Mouse (Mus musculus) urinary bladder, adult 2 months (tissue): ENCODE results near the gene Slc13a2. TPM values are rescaled to one million over a fixed set of nuclear protein-coding genes. Genes with fewer than 3 reads are reported as not detected.
A peak's percentile ranks its signal among the peaks of the same experiment; 100 is the strongest.

ENCODE experiments used
- DNase-seq: peaks from one replicate; pipeline ENCODE4 v3.0.0; 2022; ENCODE audit warnings: low spot score
- polyA plus RNA-seq: library from polyadenylated mRNA; depleted of rRNA; stranded (reverse); fragments of >200 nt; gene quantifications from 2 replicates; pipeline ENCODE4 v1.2.3, GENCODE M21; 2012

Slc13a2 gene
- polyA plus RNA-seq, 1 experiment: 0.04 TPM

DNA sequence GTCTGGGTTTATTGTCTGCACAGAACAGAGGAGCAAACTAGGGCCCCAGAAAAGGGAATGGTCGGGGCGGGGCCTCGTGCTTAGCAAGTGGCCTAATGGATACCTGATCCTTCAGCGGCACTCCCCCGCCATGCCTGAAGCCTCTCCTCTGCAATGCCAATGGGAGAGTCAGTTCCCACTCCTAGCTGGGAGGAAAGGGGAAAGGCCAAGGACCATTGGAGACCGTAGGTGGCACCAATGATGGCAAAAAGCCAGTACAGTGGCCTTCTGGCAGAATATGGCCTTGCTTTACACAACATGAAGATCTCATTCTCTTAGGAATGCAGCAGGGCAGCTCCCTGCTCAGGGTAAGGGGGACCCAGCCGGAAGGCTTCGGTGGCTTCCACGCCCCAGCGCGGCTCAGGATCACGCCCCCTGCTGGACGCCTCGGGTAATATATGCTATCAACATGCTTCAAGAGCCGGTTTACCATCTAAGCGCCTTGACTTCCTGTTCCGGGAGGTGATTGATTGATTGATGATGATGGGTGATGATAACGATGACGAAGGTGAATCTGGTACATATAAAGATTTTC, 13.8 kb upstream of the Slc13a2 start:
- DNase-seq: no peak

DNA sequence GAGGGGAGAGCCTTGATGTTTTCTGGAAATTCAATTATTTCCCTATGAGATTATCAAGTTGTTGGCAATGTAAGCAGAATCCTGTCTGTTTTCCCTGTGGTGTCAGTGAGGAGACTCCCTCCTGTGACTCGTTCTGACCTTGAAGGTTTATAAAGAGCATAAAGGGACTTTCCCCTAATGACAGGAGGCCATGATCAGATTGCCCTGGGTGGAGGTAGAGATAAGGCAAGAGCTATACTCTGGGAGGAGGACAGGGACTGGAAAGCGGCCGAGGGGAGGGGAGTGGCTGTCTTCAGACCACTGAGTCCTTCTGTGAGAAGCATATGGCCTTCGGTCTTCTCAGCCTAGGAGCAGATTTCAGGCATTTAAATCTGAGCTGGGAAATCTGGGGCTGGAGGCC, 12.0 kb upstream of the Slc13a2 start:
- DNase-seq: no peak

DNA sequence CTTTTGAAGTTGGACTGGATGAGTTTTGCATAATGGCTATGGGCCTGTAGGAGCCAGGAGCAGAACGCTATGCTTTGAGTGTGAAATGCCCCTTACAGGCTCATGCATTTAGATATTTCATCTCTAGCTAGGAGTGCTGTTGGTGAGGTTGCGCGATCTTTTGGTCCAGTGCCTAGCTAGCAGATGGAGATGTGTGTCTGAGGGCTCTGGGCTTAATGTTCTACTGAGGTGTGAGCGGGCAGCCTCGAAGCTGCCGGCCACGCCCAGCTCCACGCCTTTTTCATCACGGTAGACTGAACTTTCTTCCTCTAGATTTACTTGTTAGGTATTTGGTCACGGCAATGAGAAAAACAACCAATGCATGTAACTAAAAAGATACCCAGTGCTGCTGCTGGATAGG, 9.2 kb upstream of the Slc13a2 start:
- no peak for DNase-seq

DNA sequence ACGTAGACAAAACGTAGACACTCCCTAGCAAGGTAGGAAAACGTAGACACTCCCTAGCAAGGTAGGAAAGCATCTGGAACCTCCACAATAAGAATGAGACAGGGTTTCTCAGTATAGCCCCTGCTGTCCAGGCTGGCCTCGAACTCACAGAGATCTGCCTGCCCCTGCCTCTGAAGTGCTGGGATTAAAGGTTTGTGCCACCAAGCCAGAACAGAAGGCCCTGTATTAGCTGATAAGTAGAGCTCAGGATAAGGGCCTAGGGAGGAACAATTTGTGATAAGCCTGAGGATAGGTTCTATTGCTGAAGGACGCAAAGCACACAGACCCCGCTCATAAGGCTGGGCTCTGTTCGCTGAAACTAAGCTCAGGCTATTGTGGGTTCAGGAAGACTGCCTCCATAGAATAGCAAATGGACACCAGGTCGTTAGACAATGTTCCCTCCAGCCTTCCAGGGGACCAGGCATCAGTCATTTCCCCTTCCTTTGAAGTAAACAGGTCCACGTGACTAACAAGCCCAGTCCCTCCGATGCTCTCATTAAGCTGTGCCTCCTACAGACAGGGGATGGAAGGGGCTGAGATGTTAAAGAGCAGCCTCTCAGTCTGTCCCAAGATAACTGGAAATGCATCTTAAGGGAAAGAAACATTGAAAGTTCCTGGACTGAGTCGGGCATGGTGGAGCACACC, 8.3 kb upstream of the Slc13a2 start:
- no peak for DNase-seq

- DNase-seq: no peak
Observed at GRCm38 (mm10) chr11:78428309-78428708, 6.3 kb upstream of the Slc13a2 start.

- no peak for DNase-seq
Observed at GRCm38 (mm10) chr11:78427655-78428054, 5.6 kb upstream of the Slc13a2 start.

GRCm38 (mm10) chr11:78425572-78425971, 3.6 kb upstream of the Slc13a2 start:
- no peak for DNase-seq

- no peak for DNase-seq
Observed at GRCm38 (mm10) chr11:78424352-78424751, 2.3 kb upstream of the Slc13a2 start.

DNA sequence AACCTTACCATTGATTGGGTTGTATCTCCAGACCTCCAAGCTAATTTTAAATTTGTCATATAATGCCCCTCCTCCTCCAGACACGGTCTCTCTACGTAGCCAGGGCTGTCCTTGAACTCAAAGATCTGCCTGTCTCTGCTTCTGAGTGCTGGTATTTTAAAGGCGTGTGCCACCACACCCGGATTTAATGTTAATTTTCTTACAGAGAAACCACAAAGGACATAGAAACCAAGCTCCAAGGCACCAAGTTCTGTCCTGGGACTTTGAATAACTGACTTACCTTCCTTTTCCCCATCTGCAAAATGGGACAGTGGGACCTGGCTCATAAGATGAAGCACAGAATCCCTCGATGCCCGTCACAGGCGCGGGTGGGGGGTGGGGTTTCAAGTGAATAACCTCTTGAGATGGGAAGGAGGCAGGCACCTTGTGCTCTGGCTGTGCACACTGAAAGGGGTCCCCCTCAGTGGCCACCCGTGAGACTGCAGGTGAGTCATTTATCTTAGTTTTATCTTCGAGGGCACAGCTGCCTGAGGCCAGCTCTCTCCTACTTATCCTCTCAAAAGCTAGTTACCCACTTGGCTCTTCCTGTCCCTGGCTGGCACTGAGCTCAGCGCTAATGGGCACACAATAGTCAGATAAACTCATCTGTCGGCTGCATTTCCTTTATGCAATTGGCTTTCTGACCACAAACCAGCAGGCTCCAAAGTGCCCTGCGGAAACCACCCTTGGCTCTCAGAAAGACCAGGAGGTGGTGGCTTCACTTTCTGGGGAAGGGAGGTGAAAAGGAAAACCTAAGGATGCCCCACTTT, 612 bp downstream of the Slc13a2 start:
- DNase-seq: no peak

DNA sequence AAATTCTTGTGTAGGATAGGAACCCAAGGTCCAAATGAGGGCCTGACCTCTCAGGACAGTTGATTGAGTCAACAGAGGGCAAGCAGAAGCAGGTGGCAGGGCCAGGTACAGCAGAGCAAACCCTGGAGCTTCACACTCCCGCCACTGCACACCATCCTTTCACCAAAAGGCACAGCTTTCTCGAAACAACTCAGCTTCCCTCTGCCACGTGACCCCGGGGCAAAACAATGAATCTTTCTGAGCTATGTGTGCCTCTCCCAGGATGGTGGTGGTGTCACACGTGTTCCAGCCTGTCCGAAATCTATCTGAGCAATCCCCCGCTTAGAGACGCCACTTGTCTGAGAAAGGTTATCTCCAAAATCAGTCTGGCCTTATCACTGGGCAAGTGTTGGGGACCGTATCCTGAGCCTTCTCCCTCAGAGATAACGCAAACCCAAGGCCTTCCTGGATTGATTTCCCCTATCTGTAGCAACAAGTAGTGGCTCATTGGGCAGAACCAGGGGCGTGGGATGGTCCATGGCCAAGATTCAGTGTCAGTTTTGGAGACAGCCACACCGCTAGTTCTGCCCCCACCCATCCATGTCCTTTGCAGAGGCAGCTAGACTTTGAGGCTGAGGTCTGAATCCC, 1.6 kb downstream of the Slc13a2 start:
- no peak for DNase-seq

DNA sequence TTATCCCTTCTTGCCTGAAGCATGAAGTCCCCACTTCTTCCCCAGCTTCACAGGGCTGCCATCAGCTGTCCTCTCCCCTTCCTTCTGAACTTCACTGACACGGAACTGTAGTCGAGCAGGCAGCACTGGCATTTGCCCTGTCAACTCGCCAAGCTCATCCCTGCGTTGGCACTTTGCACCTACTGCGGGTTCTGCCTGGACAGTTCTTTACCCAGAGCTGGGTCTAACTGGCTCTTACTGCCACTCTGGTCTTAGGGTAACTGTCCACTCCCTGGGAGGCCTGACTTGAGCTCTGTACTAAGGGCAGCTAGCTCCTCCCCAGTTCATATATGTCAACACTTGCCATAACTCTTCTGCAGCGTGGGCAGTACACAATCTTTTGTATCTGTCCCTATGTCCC, 5.2 kb downstream of the Slc13a2 start:
- no peak for DNase-seq

- no peak for DNase-seq
Observed at GRCm38 (mm10) chr11:78412861-78413260, 9.2 kb downstream of the Slc13a2 start.

DNA sequence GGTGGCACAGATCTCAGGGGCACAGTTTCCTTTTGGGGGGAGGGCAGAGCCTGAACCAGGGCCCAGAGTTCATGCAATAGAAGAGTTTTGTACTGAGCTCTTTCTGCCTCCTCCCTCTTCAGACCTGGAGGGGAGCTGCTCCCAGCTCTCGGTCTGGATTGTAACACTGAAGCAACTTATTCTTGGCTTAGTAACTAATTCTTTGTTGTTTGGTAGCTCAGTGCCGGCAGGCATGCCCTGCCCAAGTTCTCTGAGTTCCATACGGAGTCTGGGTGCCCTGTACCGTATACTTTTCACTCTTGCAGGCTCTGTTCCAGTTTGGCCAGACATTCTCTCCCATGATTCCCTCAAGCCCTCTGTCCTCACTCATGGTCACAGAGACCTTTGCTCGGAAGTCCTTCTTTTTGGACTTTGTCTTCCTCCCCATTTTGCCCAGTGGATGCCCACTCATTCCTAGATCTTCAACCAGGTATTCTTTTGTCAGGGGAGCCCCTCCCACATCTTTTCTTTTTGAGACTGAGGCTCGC, 9.6 kb downstream of the Slc13a2 start:
- no peak for DNase-seq

DNA sequence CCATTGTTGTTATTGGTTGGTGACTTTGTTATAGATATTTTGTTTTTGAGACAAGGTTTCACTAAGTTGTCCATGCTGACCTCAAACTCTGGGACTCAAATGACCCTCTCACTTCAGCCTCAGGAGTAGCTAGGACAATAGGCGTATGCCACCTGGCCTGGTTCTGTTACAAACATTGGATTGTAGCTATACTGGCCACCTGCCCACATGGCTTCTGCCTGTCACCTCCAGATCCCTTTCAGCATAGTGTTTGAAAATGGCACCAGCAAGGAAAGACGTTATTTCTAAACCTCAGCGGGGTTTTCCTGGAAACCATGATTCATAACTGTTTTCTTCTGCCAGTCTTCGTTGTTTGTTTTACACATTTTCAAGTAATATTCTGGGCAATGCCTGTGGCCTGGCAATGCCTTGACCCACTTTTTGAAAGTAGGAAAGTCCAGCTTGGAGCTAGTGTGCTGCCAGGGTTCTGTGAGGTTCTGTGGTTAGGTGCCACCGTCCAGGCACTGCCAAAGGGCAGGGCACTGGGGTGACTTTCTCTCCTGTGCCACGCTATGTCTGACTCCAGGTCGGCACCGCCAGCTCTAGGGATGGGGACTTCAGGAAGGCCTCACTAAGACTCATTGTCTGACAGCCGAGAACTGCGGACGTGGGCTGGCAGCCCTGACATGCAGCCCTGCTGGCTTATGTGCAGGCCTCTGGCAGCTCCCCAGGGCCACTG, 10.3 kb downstream of the Slc13a2 start:
- no peak for DNase-seq

- DNase-seq: no peak
Observed at GRCm38 (mm10) chr11:78408256-78409240, 13.5 kb downstream of the Slc13a2 start.

DNA sequence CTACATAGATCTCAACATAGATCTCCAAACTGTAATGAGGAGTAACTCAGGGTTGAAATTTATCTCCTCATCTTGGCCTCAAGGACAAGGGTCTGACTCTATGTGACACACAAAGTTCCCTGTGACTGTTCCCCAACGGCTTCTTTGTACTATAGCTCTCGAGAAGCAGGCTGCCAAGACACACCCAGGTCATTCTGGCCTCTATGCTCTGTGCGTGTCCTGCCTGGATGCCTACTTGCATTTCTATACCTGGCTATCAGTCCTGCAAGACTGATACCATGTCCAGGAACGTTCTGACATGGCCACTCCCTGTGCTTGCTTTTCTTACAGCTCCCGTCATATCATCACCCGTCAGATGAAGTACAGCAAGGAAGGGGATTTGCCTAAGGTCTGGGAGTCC, 20.0 kb downstream of the Slc13a2 start:
- DNase-seq: no peak

DNA sequence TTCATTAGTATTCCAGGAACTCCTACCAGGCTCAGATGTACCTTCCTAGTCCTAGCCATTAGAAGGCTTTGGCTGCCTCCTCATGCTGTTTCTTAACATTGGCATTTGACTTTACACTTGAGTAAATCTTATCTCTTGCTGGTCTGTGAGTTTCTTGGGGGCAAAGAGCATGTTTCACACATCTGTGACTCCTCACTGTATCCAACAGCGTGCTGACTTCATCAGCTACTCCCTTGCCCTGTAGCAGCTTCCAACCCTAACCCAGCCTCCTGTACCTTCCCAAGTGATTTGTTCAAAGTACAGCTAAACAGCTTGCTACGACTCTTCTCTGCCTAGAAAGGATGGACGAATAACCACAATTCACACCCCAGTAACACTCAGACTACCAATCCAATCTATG, 20.5 kb downstream of the Slc13a2 start:
- no peak for DNase-seq

DNA sequence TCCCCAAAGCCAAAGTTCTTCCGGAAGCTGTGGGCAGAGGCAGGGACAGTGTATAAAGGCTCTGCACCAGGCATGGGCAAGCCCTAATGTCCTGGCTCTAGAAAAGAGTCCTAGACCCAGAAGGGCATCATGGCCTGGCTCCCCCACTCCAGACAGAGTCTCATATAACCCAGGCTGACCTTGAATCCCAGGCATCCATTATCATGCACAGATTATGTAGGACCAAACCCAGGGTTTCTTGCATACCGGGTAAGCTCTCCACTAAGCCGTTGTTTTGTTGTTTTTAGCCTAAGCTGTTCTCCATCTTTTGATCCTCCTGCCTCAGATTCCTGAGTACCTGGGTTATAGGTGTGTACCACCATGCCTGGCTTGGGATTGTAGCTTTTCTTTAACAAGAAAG, 21.1 kb downstream of the Slc13a2 start:
- DNase-seq: no peak

DNA sequence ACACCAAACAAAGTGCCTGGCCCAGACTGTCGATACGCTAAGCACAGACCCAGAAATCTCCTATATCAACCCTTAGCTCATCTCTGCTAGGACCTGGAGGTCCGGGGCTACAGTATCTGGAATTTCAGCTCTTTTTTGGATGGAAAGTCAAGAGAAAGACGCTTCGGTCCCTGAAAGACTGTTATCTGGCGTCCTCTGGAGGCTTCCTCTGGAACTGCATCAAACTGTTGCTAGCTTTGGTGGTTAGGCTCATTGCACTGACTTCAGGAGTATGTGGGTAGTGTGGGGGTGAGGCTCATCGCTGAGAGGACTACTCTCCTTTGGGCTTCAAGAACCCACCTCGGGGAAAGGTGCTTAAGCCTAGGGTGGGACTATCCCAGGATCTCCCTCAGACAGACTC, 22.3 kb downstream of the Slc13a2 start:
- peak; percentile 45 for DNase-seq

DNA sequence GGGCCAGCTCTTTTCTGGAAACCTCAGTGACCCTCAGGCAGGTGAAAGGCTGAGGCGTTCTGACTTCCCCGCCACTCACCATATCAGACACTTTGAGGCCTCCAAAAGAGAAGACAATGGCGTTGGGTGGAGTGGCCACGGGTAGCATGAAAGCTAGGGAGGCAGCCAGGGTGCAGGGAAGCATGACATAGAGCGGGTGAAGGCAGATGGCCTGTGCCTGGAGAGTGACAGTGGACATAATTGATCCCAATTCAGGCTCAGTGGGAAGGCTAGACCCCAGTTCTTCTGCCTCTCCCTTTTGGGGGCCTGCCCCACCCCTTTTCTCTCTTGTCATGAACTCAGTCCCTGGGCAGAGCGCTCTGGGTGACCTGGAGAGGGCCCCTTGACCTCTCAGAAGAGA, 23.8 kb downstream of the Slc13a2 start:
- no peak for DNase-seq
